Mouse (Mus musculus) T-cell, adult 66 days (primary cell): ENCODE measurements around the gene Xlr3c. TPM values are rescaled to one million over a fixed set of nuclear protein-coding genes. Genes with fewer than 3 reads are reported as not detected.

Experiments
- total RNA-seq, 2 experiments: library from RNA; stranded (reverse); gene quantifications; 3 replicates in 1 of 2; 4 replicates in 1 of 2; pipeline ENCODE4 v1.2.4; 2023

Gene Xlr3c
- total RNA-seq, result not detected

GRCm38 (mm10) chrX:73265270-73265669, at the start of gene Xlr3c:
Gene Xlr3c, minus strand, starts transcription at chrX:73265390.

DNA sequence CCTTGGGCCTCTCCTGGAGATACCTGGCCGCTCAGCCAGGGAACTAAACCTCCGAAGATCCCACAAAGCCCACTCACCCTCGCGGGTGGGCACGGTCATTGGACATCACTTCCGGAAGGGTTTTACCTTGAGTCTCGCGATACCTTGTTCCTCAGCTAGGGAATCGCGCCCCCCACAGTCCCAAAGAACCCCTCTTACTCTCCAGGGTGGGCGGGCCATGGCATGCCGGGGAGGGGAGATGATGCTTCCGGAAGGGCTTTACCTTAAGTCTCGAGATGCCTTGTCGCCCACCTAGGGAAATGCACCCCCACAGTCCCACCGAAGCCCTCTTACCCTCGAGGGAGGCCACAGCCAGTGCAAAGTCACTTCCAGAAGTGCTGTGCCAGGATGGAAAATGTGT, 27.7 kb upstream of the Xlr3c start, which contains the start of the genes Xlr5a and Xlr5c:
Gene Xlr5a, minus strand, starts transcription at position 101 of the 400 bp plus-strand sequence.
Gene Xlr5c, minus strand, starts transcription at position 101 of the 400 bp plus-strand sequence.

GRCm38 (mm10) chrX:73242821-73243325, 22.3 kb downstream of the Xlr3c start, which contains the start of gene Xlr4c:
Gene Xlr4c, minus strand, starts transcription at chrX:73243130.

GRCm38 (mm10) chrX:73227914-73228605, 37.1 kb downstream of the Xlr3c start, which contains the start of gene F8a:
Gene F8a, plus strand, starts transcription at chrX:73228291.

GRCm38 (mm10) chrX:73213819-73214564, 51.2 kb downstream of the Xlr3c start, which contains the start of gene Xlr4b:
Gene Xlr4b, plus strand, starts transcription at chrX:73214333.

Other genes with a start within 250 kb of the Xlr3c start
- gene Pnma5, start 228.3 kb downstream of the Xlr3c start, total RNA-seq, result 1 to 10 TPM; 2.1 to 2.7 TPM
- gene Pnma3, start 200.6 kb downstream of the Xlr3c start, total RNA-seq, result not detected
- gene Xlr4a, start 182.9 kb downstream of the Xlr3c start, total RNA-seq, result 10 to 100 TPM; 53.0 to 54.4 TPM
- gene Xlr3a, start 168.3 kb downstream of the Xlr3c start, total RNA-seq, result 1 to 10 TPM in 1 of 2 experiments, not detected in 1; 1.1 TPM
- not detected for gene Gm14685, start 148.3 kb downstream of the Xlr3c start, total RNA-seq
- not detected for gene Xlr5b, start 116.6 kb downstream of the Xlr3c start, total RNA-seq
- gene DXBay18, start 115.9 kb downstream of the Xlr3c start, total RNA-seq, result under 1 TPM in 1 of 2 experiments, not detected in 1; 0.74 TPM
- gene Spin2d, start 88.4 kb downstream of the Xlr3c start, total RNA-seq, result not detected
- 10 to 100 TPM; 11.0 to 16.1 TPM for gene Xlr3b, start 73.2 kb downstream of the Xlr3c start, total RNA-seq
- gene Xlr4b, start 51.1 kb downstream of the Xlr3c start, total RNA-seq, result 100 to 1,000 TPM; 100 to 102 TPM
- gene F8a, start 37.1 kb downstream of the Xlr3c start, total RNA-seq, result 10 to 100 TPM; 16.0 to 17.0 TPM
- gene Xlr4c, start 22.3 kb downstream of the Xlr3c start, total RNA-seq, result 10 to 100 TPM; 51.9 to 63.0 TPM
- gene Xlr5a, start 27.6 kb upstream of the Xlr3c start, total RNA-seq, result not detected
- gene Xlr5c, start 27.6 kb upstream of the Xlr3c start, total RNA-seq, result not detected
- gene Gm45015, start 71.5 kb upstream of the Xlr3c start, total RNA-seq, result not detected
- 10 to 100 TPM; 37.8 to 41.5 TPM for gene Zfp275, start 77.2 kb upstream of the Xlr3c start, total RNA-seq
- gene Gm18336, start 133.3 kb upstream of the Xlr3c start, total RNA-seq, result not detected
- not detected for gene Zfp92, start 145.7 kb upstream of the Xlr3c start, total RNA-seq
- not detected for gene Trex2, start 170.0 kb upstream of the Xlr3c start, total RNA-seq
- gene Haus7, start 193.7 kb upstream of the Xlr3c start, total RNA-seq, result 10 to 100 TPM; 19.3 to 21.8 TPM
- gene Bgn, start 218.2 kb upstream of the Xlr3c start, total RNA-seq, result not detected
- not detected for gene Atp2b3, start 237.7 kb upstream of the Xlr3c start, total RNA-seq